Mouse (Mus musculus) small intestine, adult 2 months (tissue): ENCODE data around the gene AU040320. TPM values are rescaled to one million over a fixed set of nuclear protein-coding genes. Genes with fewer than 3 reads are reported as not detected.

ENCODE experiments used
- H3K27ac ChIP-seq: fragments of 200-500 bp; 2 replicates; pipeline ENCODE4 v1.5.1; 2012; ENCODE audit warnings: low read depth, low read length, control low read depth, inconsistent platforms; ENCODE audit not compliant: insufficient read depth
- H3K27me3 ChIP-seq: fragments of 200-500 bp; 2 replicates; pipeline ENCODE4 v1.6.1; 2012; ENCODE audit warnings: mild to moderate bottlenecking, moderate library complexity, low read length, inconsistent platforms; ENCODE audit not compliant: control insufficient read depth, insufficient read depth
- H3K36me3 ChIP-seq: fragments of 200-500 bp; 2 replicates; pipeline ENCODE4 v1.6.1; 2012; ENCODE audit warnings: mild to moderate bottlenecking, low read length, control low read depth, inconsistent platforms; ENCODE audit not compliant: control insufficient read depth, insufficient read depth
- H3K4me1 ChIP-seq: fragments of 200-500 bp; 2 replicates; pipeline ENCODE4 v1.6.1; 2012; ENCODE audit warnings: low read length, inconsistent platforms, mixed read lengths; ENCODE audit not compliant: control insufficient read depth, insufficient read depth, insufficient read length
- H3K4me3 ChIP-seq: fragments of 200-500 bp; 2 replicates; pipeline ENCODE4 v1.5.1; 2012; ENCODE audit warnings: low read depth, mild to moderate bottlenecking, control low read depth, inconsistent platforms, low read length, moderate library complexity
- CTCF ChIP-seq: fragments of 200-500 bp; IDR thresholded peaks from 2 replicates; pipeline ENCODE4 v1.5.1; 2012; ENCODE audit warnings: low read depth, mild to moderate bottlenecking, control low read depth, inconsistent platforms, low read length, moderate library complexity, mixed read lengths; ENCODE audit not compliant: insufficient replicate concordance, insufficient read length; ENCODE audit errors: extremely low read depth
- POLR2A ChIP-seq: fragments of 200-500 bp; IDR thresholded peaks from 2 replicates; pipeline ENCODE4 v1.6.1; 2012; ENCODE audit warnings: low read depth, mild to moderate bottlenecking, control low read depth, inconsistent platforms, low read length, moderate library complexity
- WGBS: fragments of 180-500 bp; shearing (Covaris S2); methylation state at CpG from one replicate; pipeline ENCODE4 v1.1.7; 2018; 5-methylcytosine and 5-hydroxymethylcytosine counted together
- polyA plus RNA-seq: library from polyadenylated mRNA; depleted of rRNA; stranded (reverse); fragments of >200 nt; gene quantifications from 2 replicates; pipeline ENCODE4 v1.2.3, GENCODE M21; 2012

AU040320 gene
- polyA plus RNA-seq, 1 experiment, result 182 TPM

- H3K27me3 ChIP-seq, result no peaks in the 10 kb centered on the region; the same call in 1 of the 2 replicates
- TF ChIP-seq CTCF, result no peak
- TF ChIP-seq POLR2A, result no peak
- H3K4me3 ChIP-seq, result no peak overlapping the region
- no peak overlapping the region for H3K27ac ChIP-seq
- H3K36me3 ChIP-seq, result peaks cover 34% of the 10 kb centered on the region
- no peaks in the 10 kb centered on the region for H3K4me1 ChIP-seq
- 96% methylated on average over 14 of the region's 14 CpGs for WGBS
These were observed 8.5 kb upstream of the AU040320 start for GRCm38 (mm10) chr4:126744831-126745230.

- peaks cover 1% of the 10 kb centered on the region; the same call in 1 of the 2 replicates for H3K4me1 ChIP-seq
- no peak overlapping the region for H3K27ac ChIP-seq
- H3K27me3 ChIP-seq, result no peaks in the 10 kb centered on the region
- no peak overlapping the region for H3K4me3 ChIP-seq
- TF ChIP-seq POLR2A (no peak), CTCF (peak; percentile 66; the same call in 1 of the 2 replicates)
- WGBS, result 49% methylated on average over 13 of the region's 13 CpGs
- H3K36me3 ChIP-seq, result peaks cover 37% of the 10 kb centered on the region
These were observed 7.7 kb upstream of the AU040320 start for GRCm38 (mm10) chr4:126745506-126746193.

- peaks cover 37% of the 10 kb centered on the region for H3K36me3 ChIP-seq
- H3K27me3 ChIP-seq, result no peaks in the 10 kb centered on the region
- no peak for TF ChIP-seq CTCF
- 86% methylated on average over 10 of the region's 10 CpGs for WGBS
- H3K27ac ChIP-seq, result no peak overlapping the region
- H3K4me1 ChIP-seq, result peaks cover 1% of the 10 kb centered on the region; the same call in 1 of the 2 replicates
- H3K4me3 ChIP-seq, result no peak overlapping the region
These were observed 7.0 kb upstream of the AU040320 start for GRCm38 (mm10) chr4:126746194-126746840.

GRCm38 (mm10) chr4:126748381-126748780 is 5.0 kb upstream of the AU040320 start:
- Histone ChIP-seq H3K4me1 (peaks cover 11% of the 10 kb centered on the region), H3K27me3 (no peaks in the 10 kb centered on the region), H3K27ac (no peak overlapping the region), H3K4me3 (no peak overlapping the region), H3K36me3 (peaks cover 37% of the 10 kb centered on the region)
- 94% methylated on average over 8 of the region's 8 CpGs for WGBS
- no peak for TF ChIP-seq POLR2A
- TF ChIP-seq CTCF, result no peak

- TF ChIP-seq CTCF, result no peak
- no peak for TF ChIP-seq POLR2A
- H3K27me3 ChIP-seq, result no peaks in the 10 kb centered on the region
- WGBS, result 86% methylated on average over 11 of the region's 11 CpGs
These were observed 3.8 kb upstream of the AU040320 start for GRCm38 (mm10) chr4:126749553-126749952.

GRCm38 (mm10) chr4:126750046-126750683 is 3.2 kb upstream of the AU040320 start:
- H3K4me3 ChIP-seq, result no peak overlapping the region
- no peak overlapping the region for H3K27ac ChIP-seq
- H3K4me1 ChIP-seq, result peaks cover 11% of the 10 kb centered on the region
- H3K27me3 ChIP-seq, result no peaks in the 10 kb centered on the region
- TF ChIP-seq POLR2A (no peak), CTCF (no peak)
- peaks cover 29% of the 10 kb centered on the region for H3K36me3 ChIP-seq
- WGBS, result 87% methylated on average over 26 of the region's 26 CpGs

More at GRCm38 (mm10) chr4:126749553-126749952, 3.8 kb upstream of the AU040320 start:
- Histone ChIP-seq H3K4me1 (peaks cover 11% of the 10 kb centered on the region), H3K4me3 (no peak overlapping the region), H3K36me3 (peaks cover 34% of the 10 kb centered on the region), H3K27ac (no peak overlapping the region)
